Mouse (Mus musculus): ENCODE measurements around the gene Anxa6.

The Anxa6 gene

DNA sequence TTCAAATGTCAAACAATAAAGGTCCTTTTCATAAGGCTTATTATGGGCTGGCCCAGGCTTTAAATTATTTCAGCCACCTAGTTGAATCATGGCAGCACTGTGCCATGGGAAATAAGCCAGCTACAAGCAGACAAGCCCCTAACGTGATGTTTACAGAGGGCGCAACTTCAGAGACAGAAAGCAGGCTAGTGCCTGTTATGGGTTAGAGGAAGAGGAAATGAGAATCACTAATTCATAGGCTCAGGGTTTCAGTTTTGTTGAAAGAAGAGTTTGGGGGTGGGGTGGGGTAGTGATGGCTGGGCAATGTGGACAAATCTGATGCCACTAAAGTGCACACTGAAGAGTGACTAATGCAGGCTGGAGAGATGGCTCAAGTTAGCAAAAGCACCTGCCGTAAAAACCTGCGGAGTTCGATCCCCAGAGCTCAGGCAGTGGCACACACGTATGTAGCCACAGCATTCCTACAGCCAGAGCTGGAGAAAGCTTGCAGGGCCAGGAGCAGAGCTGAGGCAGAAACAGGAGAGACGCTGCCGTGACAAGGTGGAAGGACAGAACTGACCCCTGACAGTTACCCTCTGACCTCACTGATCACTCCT is 44.4 kb downstream of the Anxa6 start:
- no peak for DNase-seq

DNA sequence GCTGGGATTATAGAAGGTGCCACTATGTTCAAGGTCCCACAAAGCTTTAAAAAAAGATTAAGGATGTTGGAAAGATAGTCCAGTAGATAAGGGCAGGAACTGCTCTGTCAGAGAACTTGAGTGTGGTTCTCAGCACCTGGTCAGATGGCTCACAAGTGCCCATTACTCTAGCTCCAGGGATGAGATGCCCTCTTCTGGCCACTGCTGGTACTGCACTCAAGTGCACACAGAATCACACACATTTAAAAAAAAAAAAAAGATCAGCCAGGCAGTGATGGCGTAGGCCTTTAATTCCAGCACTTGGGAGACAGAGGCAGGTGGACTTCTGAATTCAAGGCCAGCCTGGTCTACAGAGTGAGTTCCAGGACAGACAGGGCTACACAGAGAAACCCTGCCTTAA is 45.3 kb downstream of the Anxa6 start:
- DNase-seq, result peak; percentile 58

- DNase-seq, result no peak
These were observed 48.2 kb downstream of the Anxa6 start for GRCm38 (mm10) chr11:54985086-54985485.

DNA sequence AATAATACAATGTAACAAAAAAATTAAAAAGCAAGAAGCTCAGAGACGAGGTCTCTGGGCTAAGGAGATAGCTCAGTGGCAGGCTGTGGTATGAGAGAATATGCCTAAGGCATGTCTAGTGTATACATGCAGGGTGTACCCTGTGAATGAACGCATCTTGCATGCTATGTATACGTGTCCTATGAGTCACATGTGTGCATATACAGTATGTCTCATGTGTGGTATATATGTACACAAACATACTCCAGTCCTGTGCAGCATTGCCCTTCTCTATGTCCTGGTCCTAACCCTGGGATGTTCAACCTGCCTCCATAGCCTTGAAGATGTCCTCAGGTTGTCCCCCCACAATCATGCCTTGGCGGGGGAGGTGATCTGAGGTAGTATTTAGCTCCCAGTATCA is 48.7 kb downstream of the Anxa6 start:
- DNase-seq, result no peak

DNA sequence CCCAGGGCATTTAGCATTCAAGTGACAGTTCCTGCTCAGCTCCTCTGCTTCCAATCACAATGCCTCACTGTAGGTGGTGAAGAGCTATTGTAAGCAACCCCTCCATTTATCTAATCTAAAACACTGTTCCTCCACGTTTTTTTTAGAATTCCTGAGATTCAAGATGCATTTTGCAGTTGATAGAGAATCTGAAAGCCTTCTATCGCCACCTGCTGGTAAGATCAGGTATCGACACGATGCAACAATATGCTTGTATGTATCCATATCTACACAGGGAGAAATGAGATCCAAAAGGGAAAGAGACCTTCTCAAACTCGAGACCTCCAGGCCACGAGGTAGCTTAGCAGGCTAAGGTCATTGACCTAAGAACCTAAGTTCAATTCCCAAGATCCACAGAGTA is 49.2 kb downstream of the Anxa6 start:
- DNase-seq, result peak; percentile 91

- DNase-seq, result no peak
These were observed 50.7 kb downstream of the Anxa6 start for GRCm38 (mm10) chr11:54982520-54982919.

DNA sequence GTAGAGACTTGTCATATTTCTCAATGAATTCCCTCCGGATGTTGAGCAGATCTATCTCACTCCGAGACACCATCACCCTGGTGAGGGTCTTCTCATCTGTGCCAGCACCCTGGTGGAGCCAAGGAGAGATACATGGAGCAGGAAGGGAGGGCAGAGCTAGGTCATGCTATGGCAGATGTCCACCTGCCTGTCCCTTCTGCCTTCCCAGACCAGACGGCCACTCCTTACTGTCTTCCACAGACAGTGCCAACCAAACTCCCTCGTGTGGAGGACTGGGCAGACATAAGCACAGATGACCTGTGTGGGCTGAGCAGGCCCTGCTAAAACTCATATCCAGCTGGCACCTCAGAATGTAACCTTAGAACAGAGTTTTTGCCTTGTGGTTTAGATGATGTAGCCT is 51.6 kb downstream of the Anxa6 start:
- DNase-seq, result no peak

DNA sequence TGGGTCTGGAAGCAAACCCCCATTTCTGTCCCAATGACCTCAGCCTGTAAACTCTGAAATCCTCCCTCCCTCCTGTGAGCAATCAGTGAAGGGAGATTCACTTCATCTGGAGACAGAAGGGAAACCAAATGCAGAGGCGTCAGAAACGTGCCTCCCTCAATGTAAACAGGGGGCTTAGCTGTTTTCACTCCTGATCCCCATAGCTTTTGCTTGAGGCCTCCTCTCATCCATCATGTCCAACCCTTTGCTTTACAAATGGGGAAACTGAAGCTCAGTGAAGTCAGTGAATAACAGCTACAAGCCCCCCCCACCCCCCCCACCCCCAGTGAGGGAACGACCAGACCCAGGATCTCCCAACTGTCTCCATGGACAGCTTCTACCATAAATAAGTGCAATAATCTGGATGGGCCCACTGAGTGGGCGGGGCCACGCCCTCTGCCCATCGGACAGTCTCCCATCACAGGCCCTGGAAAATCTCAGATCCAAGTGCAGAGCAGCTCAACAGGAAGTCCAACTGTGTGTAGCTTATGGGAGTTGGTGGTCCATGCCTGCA is 55.8 kb downstream of the Anxa6 start:
- no peak for DNase-seq

GRCm38 (mm10) chr11:54976351-54976750 is 56.9 kb downstream of the Anxa6 start:
- no peak for DNase-seq

DNA sequence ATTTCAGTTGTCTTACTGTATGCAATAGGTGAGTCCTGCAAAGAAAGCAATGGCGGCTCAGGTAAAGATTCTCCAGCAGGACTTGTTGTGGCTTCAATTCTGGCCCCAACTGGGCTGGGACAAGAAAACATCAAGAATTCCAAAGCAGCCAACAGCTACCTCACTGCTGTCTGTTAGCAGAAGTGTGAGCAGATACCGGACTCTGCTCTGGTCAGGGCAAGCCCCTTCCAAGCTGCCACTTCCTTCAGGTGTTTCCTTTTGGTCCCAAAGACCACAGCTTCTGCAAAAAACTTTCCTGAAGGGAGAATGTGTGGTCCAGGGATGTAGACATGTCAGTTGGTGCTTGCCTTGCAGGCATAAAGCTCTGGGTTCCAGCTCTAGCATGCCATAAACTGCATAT is 57.5 kb downstream of the Anxa6 start:
- no peak for DNase-seq

DNA sequence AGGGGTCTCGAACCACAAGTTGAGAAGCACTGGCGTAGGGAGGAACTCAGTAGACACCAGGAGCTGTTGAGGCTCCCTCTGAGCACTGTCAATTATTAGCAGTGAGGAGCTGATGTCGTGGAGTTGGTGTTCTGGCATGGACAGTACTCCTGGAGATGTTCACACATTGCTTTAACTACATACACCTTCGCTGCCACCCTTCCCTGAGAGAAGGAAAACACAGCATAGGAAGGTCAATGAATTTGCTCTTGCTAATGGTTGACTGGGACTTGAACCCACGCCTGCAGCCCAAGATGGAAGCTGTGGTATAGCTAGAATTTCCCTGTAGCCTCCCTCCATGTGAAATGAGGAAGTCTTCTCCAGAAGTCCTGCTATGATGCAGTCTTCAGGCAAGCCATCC is 57.9 kb downstream of the Anxa6 start:
- DNase-seq, result no peak

- no peak for DNase-seq
These were observed 58.6 kb downstream of the Anxa6 start for GRCm38 (mm10) chr11:54974639-54975038.

- peak; percentile 85 for DNase-seq
These were observed 59.6 kb downstream of the Anxa6 start for GRCm38 (mm10) chr11:54973481-54974212.

DNA sequence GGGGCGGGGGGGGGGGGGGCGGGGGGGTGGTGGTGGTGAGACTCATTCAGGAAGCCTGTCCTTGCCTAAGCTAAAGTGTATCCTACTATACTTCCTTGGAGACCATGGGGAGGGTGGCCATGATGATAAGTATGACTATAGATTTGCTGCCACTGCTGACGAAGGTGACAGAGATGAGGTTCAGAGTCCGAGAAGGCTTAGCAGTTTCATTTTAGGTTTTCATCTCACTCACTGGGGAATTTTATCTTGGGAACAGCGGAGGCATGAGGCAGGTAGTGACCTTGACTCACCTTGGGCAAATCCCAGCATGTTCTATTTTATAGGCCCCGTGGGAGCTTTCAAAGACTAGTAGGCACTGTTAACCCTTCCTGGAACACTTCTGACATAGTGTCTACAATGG is 60.5 kb downstream of the Anxa6 start:
- DNase-seq, result no peak

- DNase-seq, result no peak
These were observed 61.1 kb downstream of the Anxa6 start for GRCm38 (mm10) chr11:54972049-54972723.

DNA sequence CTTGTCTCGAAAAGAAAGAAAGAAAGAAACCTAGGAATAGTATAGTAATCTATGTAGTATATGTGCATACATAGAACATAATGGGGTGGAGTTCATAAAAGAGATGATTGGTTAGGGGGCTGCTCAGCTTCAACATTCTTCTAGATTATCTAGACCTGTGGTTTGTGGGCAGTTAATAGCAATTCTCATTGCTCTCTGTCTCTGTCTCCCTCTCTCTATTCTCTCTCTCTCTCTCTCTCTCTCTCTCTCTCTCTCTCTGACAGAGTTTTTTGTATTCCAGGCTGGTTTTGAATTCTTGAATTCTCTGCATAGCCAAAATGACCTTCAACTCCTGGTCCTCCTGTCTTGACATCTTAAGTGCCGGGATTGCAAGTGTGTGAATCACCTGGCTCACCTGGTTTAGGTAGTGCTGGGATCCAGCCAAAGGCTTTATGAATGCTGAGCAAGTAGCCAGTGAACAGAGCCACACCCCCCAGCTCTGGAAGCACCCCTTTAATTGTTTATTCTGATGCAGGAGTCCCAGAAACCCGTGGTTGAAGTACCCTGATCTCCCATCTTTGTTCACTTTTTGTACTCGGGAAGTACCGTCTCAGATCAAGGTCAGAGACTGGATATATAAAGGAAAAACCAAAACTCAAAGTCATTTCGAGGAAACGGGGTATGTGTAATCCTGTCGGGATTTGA is 61.7 kb downstream of the Anxa6 start:
- no peak for DNase-seq

DNA sequence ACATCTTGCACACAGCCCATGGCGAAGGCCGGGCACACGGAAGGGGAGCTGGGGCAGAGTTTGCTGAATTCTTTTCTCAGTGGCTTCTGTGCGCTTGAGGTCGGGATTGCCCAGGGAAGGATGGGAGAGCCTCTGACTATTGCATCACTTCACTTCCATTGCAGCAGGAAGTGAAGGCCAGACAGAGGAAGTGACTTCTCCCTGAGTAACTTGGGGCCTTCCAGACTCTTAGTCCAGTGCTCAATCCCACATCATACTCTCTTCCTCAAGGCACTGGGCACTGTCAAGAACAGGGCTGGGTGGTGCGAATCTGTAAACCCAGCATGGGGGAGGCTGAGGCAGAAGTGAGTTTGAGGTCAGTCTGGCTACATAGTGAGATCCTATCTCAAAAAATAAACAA is 68.0 kb downstream of the Anxa6 start:
- DNase-seq, result no peak

DNA sequence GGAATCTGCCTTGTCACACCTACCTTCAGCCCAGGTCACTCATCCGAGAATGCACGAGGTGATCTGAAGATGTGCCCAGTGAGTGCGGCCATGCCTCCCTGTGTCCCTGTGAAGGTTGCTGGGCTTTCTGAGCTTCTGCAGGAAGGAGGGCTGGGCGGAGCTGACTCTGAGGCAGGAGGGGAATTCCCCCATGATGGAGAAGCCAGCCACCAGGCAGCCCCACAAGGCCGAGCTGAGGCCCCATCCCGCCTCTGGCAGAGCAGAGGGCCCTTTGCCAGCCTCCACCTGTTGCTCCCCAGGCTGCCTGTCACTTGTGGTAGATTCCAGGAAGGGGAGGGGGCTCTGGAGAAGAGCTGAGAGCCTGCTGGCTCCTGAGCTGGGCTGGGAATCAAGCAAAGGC is 70.4 kb downstream of the Anxa6 start, which contains the start of gene Tnip1:
Gene Tnip1, minus strand, starts transcription at position 108 of the 400 bp plus-strand sequence.
- DNase-seq, result peak; percentile 52

- DNase-seq, result no peak
These were observed 71.3 kb downstream of the Anxa6 start for GRCm38 (mm10) chr11:54961921-54962320.

- no peak for DNase-seq
These were observed 71.9 kb downstream of the Anxa6 start for GRCm38 (mm10) chr11:54961164-54961850.

- no peak for DNase-seq
These were observed 73.0 kb downstream of the Anxa6 start for GRCm38 (mm10) chr11:54960251-54960650.

GRCm38 (mm10) chr11:54958571-54959073 is 74.6 kb downstream of the Anxa6 start:
- DNase-seq, result no peak
